Mouse (Mus musculus) G1E (cell line): ENCODE results near the gene Sorbs1. TPM values are rescaled to one million over a fixed set of nuclear protein-coding genes. Genes with fewer than 3 reads are reported as not detected.

Experiments
- ATAC-seq: 2 replicates; pipeline ENCODE4 v1.8.0; 2016; ENCODE audit warnings: mild to moderate bottlenecking; ENCODE audit not compliant: insufficient number of reproducible peaks, poor library complexity, low FRiP score, severe bottlenecking; ENCODE audit errors: extremely low read depth
- DNase-seq: peaks from one replicate; pipeline ENCODE4 v3.0.0; 2012; ENCODE audit warnings: low spot score
- H3K27me3 ChIP-seq: 2 replicates; pipeline ENCODE4 v1.6.1; 2012; ENCODE audit warnings: mild to moderate bottlenecking, low read length, inconsistent platforms; ENCODE audit not compliant: insufficient read depth
- H3K36me3 ChIP-seq: replicated peaks from 2 replicates; pipeline ENCODE3; 2012; ENCODE audit warnings: mild to moderate bottlenecking, inconsistent platforms
- H3K4me1 ChIP-seq: 2 replicates; pipeline ENCODE4 v1.6.1; 2012; ENCODE audit warnings: low read depth, low read length, inconsistent platforms, mixed read lengths; ENCODE audit not compliant: insufficient read depth
- H3K4me3 ChIP-seq: 2 replicates; pipeline ENCODE4 v1.5.1; 2012; ENCODE audit warnings: low read depth, mild to moderate bottlenecking, inconsistent platforms, low read length, moderate library complexity, mixed read lengths
- H3K9me3 ChIP-seq: replicated peaks from 2 replicates; pipeline ENCODE4 v1.6.1; 2012; ENCODE audit warnings: inconsistent platforms
- CTCF ChIP-seq: IDR thresholded peaks from 2 replicates; pipeline ENCODE4 v1.5.1; 2012; ENCODE audit warnings: low read depth, low read length, inconsistent platforms, mixed read lengths
- GATA1 ChIP-seq: IDR thresholded peaks from 2 replicates; pipeline ENCODE4 v1.6.1; 2012; ENCODE audit warnings: borderline replicate concordance, low read length, inconsistent platforms, mixed read lengths
- GATA2 ChIP-seq: IDR thresholded peaks from 2 replicates; pipeline ENCODE4 v1.6.1; 2012; ENCODE audit warnings: low read depth, low read length, inconsistent platforms, borderline replicate concordance
- POLR2AphosphoS5 ChIP-seq: IDR thresholded peaks from 2 replicates; pipeline ENCODE4 v1.6.1; 2012; ENCODE audit warnings: low read depth, low read length, inconsistent platforms; ENCODE audit not compliant: insufficient replicate concordance
- TAL1 ChIP-seq: conservative IDR thresholded peaks from 2 replicates; pipeline ENCODE4 v1.6.1; 2012; ENCODE audit warnings: low read depth, low read length, inconsistent platforms, mixed read lengths
- polyA plus RNA-seq: library from polyadenylated mRNA; stranded (reverse); fragments of >175 nt; gene quantifications from 2 replicates; pipeline ENCODE4 v1.2.3, GENCODE M21; 2012
- total RNA-seq, 2 experiments: library from RNA; stranded (forward) in 1 of 2; stranded (reverse) in 1 of 2; fragments of 200-1000 nt in 1 of 2; fragments of >200 nt in 1 of 2; fragmentation: Nextera tagmentation in 1 of 2; gene quantifications; 2 replicates each; pipeline ENCODE4 v1.2.3; 2014 to 2017

Gene Sorbs1
- total and polyA plus RNA-seq, 3 experiments = 9.2 to 64.2 (median 19.2) TPM

DNA sequence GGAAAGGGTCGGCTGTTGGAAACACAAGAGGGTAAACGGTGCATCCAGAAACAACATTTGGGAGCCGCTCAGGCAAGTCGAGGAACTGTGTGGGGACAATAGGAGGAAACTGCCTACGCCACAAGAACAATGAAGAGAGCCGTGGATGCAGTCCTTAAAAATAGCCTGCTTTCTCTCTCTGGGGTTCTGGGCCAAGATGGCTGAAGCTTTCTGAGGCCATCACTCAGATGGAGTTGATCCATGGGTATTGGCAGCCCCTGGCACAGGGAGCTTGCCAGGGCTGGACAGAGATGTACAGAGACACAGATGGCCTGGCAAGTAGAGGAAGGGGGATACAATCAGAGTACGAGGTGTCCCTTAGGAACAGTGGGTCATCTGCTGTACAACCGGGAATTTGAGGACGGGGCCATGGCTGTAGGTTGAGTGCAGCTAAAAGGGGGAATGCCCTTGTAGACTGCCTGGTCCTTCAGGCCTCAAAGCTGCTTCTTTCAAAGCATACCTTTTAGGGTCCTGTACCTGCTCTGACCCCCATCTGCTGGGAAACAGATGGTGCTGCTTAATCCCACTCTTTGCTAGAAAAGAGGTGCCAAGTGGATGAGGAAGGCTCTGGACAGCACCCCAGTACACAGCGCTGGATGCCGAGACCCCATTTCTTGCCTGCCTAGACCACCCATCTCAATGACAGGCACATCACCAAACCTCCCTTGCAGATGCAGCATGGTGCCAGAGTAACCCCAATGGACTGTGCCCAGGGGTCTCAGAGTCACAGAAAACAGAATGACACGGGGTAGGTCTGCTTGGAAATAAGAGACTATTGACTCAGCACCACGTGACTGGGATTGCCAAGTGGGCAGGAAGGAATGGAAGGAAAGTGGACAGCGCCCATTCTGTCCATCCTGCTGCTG is 117.6 kb downstream of the Sorbs1 start:
- TF ChIP-seq TAL1 (no peak), GATA2 (no peak), POLR2AphosphoS5 (no peak), GATA1 (no peak), CTCF (no peak)
- Histone ChIP-seq H3K9me3 (no peaks in the 10 kb centered on the region), H3K36me3 (peaks cover 87% of the 10 kb centered on the region), H3K27me3 (no peaks in the 10 kb centered on the region), H3K4me1 (peaks cover 7% of the 10 kb centered on the region; the same call in 1 of the 2 replicates), H3K4me3 (no peak overlapping the region)
- DNase-seq (no peak), ATAC-seq (no peak)

DNA sequence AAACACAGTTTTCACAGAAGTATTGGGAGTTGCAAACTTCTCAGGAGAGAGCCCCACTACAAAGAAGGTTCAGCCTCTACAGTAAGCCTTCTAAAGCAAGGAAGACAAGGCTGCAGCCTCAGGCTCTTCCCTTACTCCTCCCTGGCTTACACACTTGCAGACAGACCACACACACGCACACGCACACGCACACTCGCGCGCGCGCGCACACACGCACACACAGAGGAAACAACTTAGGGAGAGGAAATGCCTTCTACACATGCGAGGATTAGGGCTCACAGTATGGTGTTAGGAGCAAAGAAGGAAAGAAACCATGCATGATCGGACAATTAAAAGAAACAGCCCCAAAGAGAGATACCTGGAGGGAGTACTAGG is 118.3 kb downstream of the Sorbs1 start:
- Histone ChIP-seq H3K4me3 (no peak overlapping the region), H3K27me3 (no peaks in the 10 kb centered on the region), H3K4me1 (peaks cover 7% of the 10 kb centered on the region; the same call in 1 of the 2 replicates), H3K9me3 (no peaks in the 10 kb centered on the region), H3K36me3 (peaks cover 80% of the 10 kb centered on the region)
- TF ChIP-seq GATA1 (no peak), TAL1 (no peak)
- DNase-seq = no peak
- ATAC-seq = no peak

DNA sequence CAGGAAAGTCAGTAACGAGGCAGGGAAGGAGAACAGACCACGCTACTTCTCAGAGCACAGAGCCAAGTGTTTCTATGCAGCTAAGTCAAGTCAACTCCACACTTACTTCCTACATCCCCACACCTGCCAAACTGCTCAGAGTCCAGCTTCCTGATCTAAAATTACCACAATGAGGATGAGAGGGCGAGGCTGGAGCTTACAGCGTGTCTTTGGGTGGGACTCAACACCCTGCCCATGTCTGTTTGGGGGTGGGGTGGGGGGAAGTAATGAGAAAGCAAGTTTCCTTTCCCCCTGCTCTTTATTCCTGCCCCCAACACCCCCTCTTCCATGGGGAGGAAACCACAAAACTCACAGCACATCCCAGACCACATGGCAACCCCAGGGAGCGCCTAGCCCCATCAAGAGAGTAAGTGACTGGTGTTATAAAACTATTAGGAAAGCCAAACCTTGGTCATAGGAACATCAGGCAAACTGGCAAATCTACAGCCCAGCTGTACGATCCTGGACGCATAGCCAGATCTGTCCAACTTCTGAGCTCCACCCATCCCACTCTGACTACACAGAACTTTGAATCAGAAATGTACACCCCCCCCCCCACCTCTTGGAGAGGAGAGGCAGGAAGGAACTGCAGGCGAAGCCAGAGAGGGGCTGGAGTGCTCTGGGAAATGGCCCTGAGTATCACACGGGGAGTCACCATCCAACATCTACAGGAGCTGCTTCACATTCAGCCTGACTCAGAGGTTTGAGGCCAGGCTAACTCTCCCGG is 118.8 kb downstream of the Sorbs1 start:
- H3K4me1 ChIP-seq = peaks cover 7% of the 10 kb centered on the region; the same call in 1 of the 2 replicates
- peaks cover 80% of the 10 kb centered on the region for H3K36me3 ChIP-seq
- no peak overlapping the region for H3K4me3 ChIP-seq

DNA sequence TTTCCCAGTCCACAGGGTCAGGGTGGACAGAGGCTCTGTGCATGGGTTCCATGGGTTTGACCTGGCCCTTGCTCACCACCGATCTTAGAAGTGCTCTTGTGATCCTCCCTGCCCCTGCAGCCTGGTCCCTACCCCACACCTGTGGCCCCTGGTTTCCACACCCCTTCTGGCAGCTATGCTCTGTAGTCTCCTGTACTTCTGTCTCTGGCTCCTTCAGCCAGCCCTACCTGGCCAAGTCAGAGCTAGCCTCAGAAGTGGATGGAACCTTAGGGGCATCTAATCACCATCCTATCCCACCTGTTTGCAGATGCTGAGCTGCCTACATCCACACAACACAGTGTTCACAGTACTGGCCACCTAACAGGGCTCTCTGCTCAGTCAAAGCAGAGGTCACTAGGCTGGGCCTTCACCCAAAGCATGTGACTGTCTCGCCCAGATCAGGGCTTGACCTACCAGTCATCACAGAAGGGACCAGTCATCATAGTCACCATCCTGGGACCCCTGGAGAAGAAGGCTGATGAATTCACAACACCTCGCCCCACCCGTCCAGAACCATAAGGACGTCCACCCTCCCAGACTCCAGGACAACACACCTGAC is 120.7 kb downstream of the Sorbs1 start:
- no peak overlapping the region for H3K4me3 ChIP-seq
- H3K4me1 ChIP-seq = peaks cover 7% of the 10 kb centered on the region; the same call in 1 of the 2 replicates
- TF ChIP-seq GATA1 = no peak
- no peak for TF ChIP-seq CTCF
- no peak for TF ChIP-seq POLR2AphosphoS5
- no peak for TF ChIP-seq GATA2
- no peak for TF ChIP-seq TAL1
- ATAC-seq = no peak
- no peaks in the 10 kb centered on the region for H3K9me3 ChIP-seq
- peaks cover 76% of the 10 kb centered on the region for H3K36me3 ChIP-seq
- no peaks in the 10 kb centered on the region for H3K27me3 ChIP-seq
- DNase-seq = no peak

More for the DNA sequence above, 118.8 kb downstream of the Sorbs1 start:
- TF ChIP-seq POLR2AphosphoS5 (no peak), TAL1 (no peak)
- Histone ChIP-seq H3K27me3 (no peaks in the 10 kb centered on the region), H3K9me3 (no peaks in the 10 kb centered on the region)
- DNase-seq (no peak), ATAC-seq (no peak)

DNA sequence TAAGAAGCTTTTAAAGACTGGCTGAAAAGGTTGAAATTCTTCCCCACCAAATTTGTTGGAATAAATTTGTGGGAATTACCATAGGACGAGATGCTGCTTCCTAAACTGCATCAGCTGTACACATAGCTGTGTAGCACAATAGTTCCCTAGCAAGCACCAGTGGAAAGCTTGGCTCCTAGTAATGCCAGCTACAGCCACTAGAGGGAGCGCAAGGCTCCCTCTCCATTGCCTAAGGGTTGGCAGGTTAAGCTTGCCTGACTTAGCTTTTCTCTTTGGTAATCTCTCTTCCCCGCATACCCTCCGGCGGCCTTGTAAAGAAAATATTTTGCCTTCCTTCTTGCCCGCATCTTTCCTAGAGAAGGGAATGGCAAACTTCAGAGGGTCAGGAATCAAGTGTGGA is 122.1 kb downstream of the Sorbs1 start:
- peak; percentile 45; the same call in 1 of the 2 replicates for ATAC-seq
- peak; percentile 67 for DNase-seq
- TF ChIP-seq POLR2AphosphoS5 (no peak), CTCF (peak; percentile 99)
- H3K9me3 ChIP-seq = no peaks in the 10 kb centered on the region
- H3K27me3 ChIP-seq = no peaks in the 10 kb centered on the region
- no peak overlapping the region for H3K4me3 ChIP-seq
- H3K36me3 ChIP-seq = peaks cover 75% of the 10 kb centered on the region
- H3K4me1 ChIP-seq = peaks cover 7% of the 10 kb centered on the region; the same call in 1 of the 2 replicates

DNA sequence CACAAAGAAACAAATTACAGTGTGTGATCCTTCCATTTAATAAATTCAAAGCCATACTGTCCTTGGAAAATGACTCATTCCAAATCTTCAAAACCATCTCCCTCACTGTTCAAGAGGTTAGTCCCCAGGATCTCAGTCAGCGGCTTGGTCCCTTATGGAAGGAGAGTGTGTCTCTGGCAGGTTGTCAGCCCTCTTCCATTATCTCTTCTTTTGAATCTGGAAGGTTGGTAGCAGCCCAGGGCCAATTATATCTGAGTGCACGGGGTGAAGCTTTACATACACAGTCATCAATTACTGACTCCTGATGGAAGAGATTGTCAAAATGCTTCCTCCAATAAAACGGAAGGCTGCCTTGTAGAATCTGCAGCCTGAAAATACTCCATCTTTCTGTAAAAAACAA is 126.7 kb downstream of the Sorbs1 start:
- DNase-seq (no peak), ATAC-seq (no peak)
- H3K9me3 ChIP-seq = no peaks in the 10 kb centered on the region
- no peaks in the 10 kb centered on the region for H3K4me1 ChIP-seq
- H3K36me3 ChIP-seq = peaks cover 65% of the 10 kb centered on the region
- TF ChIP-seq GATA1 = no peak
- no peak for TF ChIP-seq TAL1
- TF ChIP-seq POLR2AphosphoS5 = no peak
- no peak for TF ChIP-seq CTCF
- no peak for TF ChIP-seq GATA2
- H3K27me3 ChIP-seq = no peaks in the 10 kb centered on the region
- no peak overlapping the region for H3K4me3 ChIP-seq
